Mouse (Mus musculus) small intestine, adult 2 months (tissue): Measurements from ENCODE around the gene Kif28.

Source experiments
- CTCF ChIP-seq: fragments of 200-500 bp; IDR thresholded peaks from 2 replicates; pipeline ENCODE4 v1.5.1; 2012; ENCODE audit warnings: low read depth, mild to moderate bottlenecking, control low read depth, inconsistent platforms, low read length, moderate library complexity, mixed read lengths; ENCODE audit not compliant: insufficient replicate concordance, insufficient read length; ENCODE audit errors: extremely low read depth
- POLR2A ChIP-seq: fragments of 200-500 bp; IDR thresholded peaks from 2 replicates; pipeline ENCODE4 v1.6.1; 2012; ENCODE audit warnings: low read depth, mild to moderate bottlenecking, control low read depth, inconsistent platforms, low read length, moderate library complexity

DNA sequence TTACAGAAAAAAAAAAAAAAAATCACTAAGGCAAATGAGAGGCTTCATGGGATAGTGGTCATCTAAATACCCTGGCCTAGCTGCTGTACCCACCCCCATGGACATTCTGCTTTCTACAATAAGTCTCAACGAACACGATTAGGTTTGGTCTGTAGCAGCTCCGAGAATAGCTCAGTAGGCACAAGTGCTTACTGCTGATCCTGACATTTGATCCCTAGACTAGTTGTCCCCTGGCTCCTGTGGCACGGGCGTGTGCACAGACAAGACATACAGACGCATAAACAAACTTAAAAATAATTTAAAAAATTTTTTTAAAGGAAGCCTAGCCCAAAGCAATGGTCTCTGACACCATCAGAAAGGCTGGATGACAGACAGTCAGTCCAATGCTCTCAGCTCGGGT is 77.6 kb downstream of the Kif28 start:
- TF ChIP-seq CTCF = no peak
- TF ChIP-seq POLR2A = no peak
